Mouse (Mus musculus) embryonic facial prominence, embryonic 14.5 days (tissue): Measurements from ENCODE around the gene Bcl2. TPM values are rescaled to one million over a fixed set of nuclear protein-coding genes. Genes with fewer than 3 reads are reported as not detected.
A peak's percentile ranks its signal among the peaks of the same experiment; 100 is the strongest.

Experiments
- ATAC-seq: fragments of 200-750 bp; cut with Nextera tagmentation; 2 replicates; pipeline ENCODE4 v1.8.0; 2017; ENCODE audit warnings: low read depth, moderate number of reproducible peaks, moderate TSS enrichment
- DNase-seq: peaks from one replicate; pipeline ENCODE4 v3.0.0-alpha.2; 2015; ENCODE audit warnings: low spot score
- H3K27ac ChIP-seq: fragments of 300-500 bp; sonication (generic); replicated peaks from 2 replicates; pipeline ENCODE4 v1.5.1; 2014; ENCODE audit warnings: low read depth, mild to moderate bottlenecking, low read length, moderate library complexity
- H3K27me3 ChIP-seq: fragments of 300-500 bp; sonication (generic); replicated peaks from 2 replicates; pipeline ENCODE4 v1.6.1; 2014; ENCODE audit warnings: low read length; ENCODE audit not compliant: control insufficient read depth, insufficient read depth
- H3K36me3 ChIP-seq: fragments of 300-500 bp; sonication (generic); 2 replicates; pipeline ENCODE4 v1.6.1; 2014; ENCODE audit warnings: low read length, mixed read lengths; ENCODE audit not compliant: control insufficient read depth, insufficient read depth
- H3K4me1 ChIP-seq: fragments of 300-500 bp; sonication (generic); 2 replicates; pipeline ENCODE4 v1.6.1; 2014; ENCODE audit warnings: antibody characterized with exemption, low read length; ENCODE audit not compliant: control insufficient read depth, insufficient read depth
- H3K4me2 ChIP-seq: fragments of 300-500 bp; sonication (generic); 2 replicates; pipeline ENCODE4 v1.6.1; 2014; ENCODE audit warnings: low read depth, mild to moderate bottlenecking, low read length, moderate library complexity, mixed read lengths
- H3K4me3 ChIP-seq: fragments of 300-500 bp; sonication (generic); 2 replicates; pipeline ENCODE4 v1.5.1; 2014; ENCODE audit warnings: low read depth, mild to moderate bottlenecking, low read length
- H3K9ac ChIP-seq: fragments of 300-500 bp; sonication (generic); 2 replicates; pipeline ENCODE4 v1.6.1; 2014; ENCODE audit warnings: low read depth, mild to moderate bottlenecking, low read length, moderate library complexity, mixed read lengths
- H3K9me3 ChIP-seq: fragments of 300-500 bp; sonication (generic); 2 replicates; pipeline ENCODE4 v1.6.1; 2016; ENCODE audit warnings: low read length; ENCODE audit not compliant: control insufficient read depth
- WGBS: fragments of 180-500 bp; shearing (Covaris S2); extraction: QIAGEN DNeasy Blood & Tissue Kit; methylation state at CpG from one replicate; pipeline ENCODE4 v1.1.7; 2014; 5-methylcytosine and 5-hydroxymethylcytosine counted together
- polyA plus RNA-seq: library from polyadenylated mRNA; unstranded; fragments of >200 nt; fragmentation: Nextera tagmentation; extraction: Ambion mirVana; gene quantifications from 2 replicates; pipeline ENCODE4 v1.2.1, GENCODE M21; 2014

Bcl2 gene
- 11.1 and 11.8 TPM in 2 replicates for polyA plus RNA-seq

- DNase-seq (peak; percentile 93), ATAC-seq (peak; percentile 87)
- Histone ChIP-seq H3K9me3 (no peaks in the 10 kb centered on the region), H3K27me3 (peaks cover 3% of the 10 kb centered on the region; the same call in 1 of the 2 replicates), H3K4me3 (peak within 1 kb of the TSS; percentile 75), H3K9ac (peak within 1 kb of the TSS; percentile 90), H3K4me2 (peak within 1 kb of the TSS; percentile 95), H3K27ac (peak within 1 kb of the TSS; percentile 94), H3K4me1 (peaks cover 23% of the 10 kb centered on the region), H3K36me3 (no peaks in the 10 kb centered on the region)
- under 1% methylated on average over 41 of the region's 95 CpGs for WGBS
Observed at GRCm38 (mm10) chr1:106713621-106714529, at the start of gene Bcl2. Gene Bcl2, minus strand, starts transcription at chr1:106714274.

GRCm38 (mm10) chr1:106760750-106761149 is 46.7 kb upstream of the Bcl2 start:
- ATAC-seq (no peak), DNase-seq (no peak)
- Histone ChIP-seq H3K4me2 (0 out of 2 replicates have a peak overlapping the region, but pooled peaks have one; percentile 93), H3K9ac (no peak overlapping the region), H3K27me3 (no peaks in the 10 kb centered on the region), H3K4me1 (peaks cover 8% of the 10 kb centered on the region; the same call in 1 of the 2 replicates), H3K4me3 (no peak overlapping the region), H3K36me3 (peaks cover 7% of the 10 kb centered on the region), H3K27ac (no peak overlapping the region), H3K9me3 (no peaks in the 10 kb centered on the region)
- 86% methylated on average over 3 of the region's 3 CpGs for WGBS

GRCm38 (mm10) chr1:106759572-106760435 is 45.7 kb upstream of the Bcl2 start, which contains the start of gene Kdsr:
Gene Kdsr, minus strand, starts transcription at chr1:106759727.
- ATAC-seq (peak; percentile 100), DNase-seq (peak; percentile 99)
- H3K27ac ChIP-seq = peak within 1 kb of the TSS; percentile 96
- H3K4me1 ChIP-seq = peaks cover 8% of the 10 kb centered on the region; the same call in 1 of the 2 replicates
- peak within 1 kb of the TSS; percentile 78 for H3K4me3 ChIP-seq
- peak within 1 kb of the TSS; percentile 85 for H3K9ac ChIP-seq
- H3K36me3 ChIP-seq = 0 out of 2 replicates have a peak, but pooled peaks cover 2% of the 10 kb centered on the region
- no peaks in the 10 kb centered on the region for H3K27me3 ChIP-seq
- peak within 1 kb of the TSS; percentile 93 for H3K4me2 ChIP-seq
- 3% methylated on average over 33 of the region's 51 CpGs for WGBS
- H3K9me3 ChIP-seq = no peaks in the 10 kb centered on the region

GRCm38 (mm10) chr1:106758734-106759571 is 44.9 kb upstream of the Bcl2 start:
- DNase-seq = peak; percentile 40
- ATAC-seq = peak; percentile 45; the same call in 1 of the 2 replicates
- Histone ChIP-seq H3K4me2 (peak overlapping the region; percentile 93), H3K4me3 (peak overlapping the region; percentile 78), H3K9ac (peak overlapping the region; percentile 85), H3K27ac (peak overlapping the region; percentile 75), H3K9me3 (no peaks in the 10 kb centered on the region), H3K27me3 (no peaks in the 10 kb centered on the region), H3K4me1 (peaks cover 8% of the 10 kb centered on the region; the same call in 1 of the 2 replicates), H3K36me3 (0 out of 2 replicates have a peak, but pooled peaks cover 5% of the 10 kb centered on the region)
- WGBS = 3% methylated on average over 29 of the region's 34 CpGs

- Histone ChIP-seq H3K36me3 (0 out of 2 replicates have a peak, but pooled peaks cover 16% of the 10 kb centered on the region), H3K27ac (no peak overlapping the region), H3K9me3 (no peaks in the 10 kb centered on the region), H3K4me2 (no peak overlapping the region), H3K27me3 (no peaks in the 10 kb centered on the region), H3K9ac (no peak overlapping the region), H3K4me3 (no peak overlapping the region), H3K4me1 (peaks cover 8% of the 10 kb centered on the region; the same call in 1 of the 2 replicates)
- DNase-seq (no peak), ATAC-seq (no peak)
- whole genome bisulfite sequencing = 85% methylated on average over 4 of the region's 4 CpGs
Observed at GRCm38 (mm10) chr1:106756633-106757032, 42.6 kb upstream of the Bcl2 start.

- peaks cover 38% of the 10 kb centered on the region for H3K36me3 ChIP-seq
- H3K4me2 ChIP-seq = no peak overlapping the region
- H3K27me3 ChIP-seq = no peaks in the 10 kb centered on the region
- H3K9ac ChIP-seq = no peak overlapping the region
- no peak overlapping the region for H3K4me3 ChIP-seq
- H3K27ac ChIP-seq = no peak overlapping the region
- ATAC-seq = no peak
- no peak for DNase-seq
- no peaks in the 10 kb centered on the region for H3K4me1 ChIP-seq
- WGBS = 93% methylated on average over 5 of the region's 5 CpGs
- H3K9me3 ChIP-seq = no peaks in the 10 kb centered on the region
Observed at GRCm38 (mm10) chr1:106752013-106752412, 37.9 kb upstream of the Bcl2 start.

GRCm38 (mm10) chr1:106750656-106751055 is 36.6 kb upstream of the Bcl2 start:
- no peak overlapping the region for H3K4me2 ChIP-seq
- no peaks in the 10 kb centered on the region for H3K4me1 ChIP-seq
- H3K9me3 ChIP-seq = no peaks in the 10 kb centered on the region
- no peak overlapping the region for H3K27ac ChIP-seq
- DNase-seq = no peak
- no peaks in the 10 kb centered on the region for H3K27me3 ChIP-seq
- no peak for ATAC-seq
- H3K9ac ChIP-seq = no peak overlapping the region
- H3K36me3 ChIP-seq = peaks cover 51% of the 10 kb centered on the region
- WGBS = 77% methylated on average over 1 of the region's 1 CpGs
- no peak overlapping the region for H3K4me3 ChIP-seq
